Comparison of ENCODE assay signal across 13 mouse cellular contexts in genomic region chr4:104987631-104988030, GRCm38 (mm10).
DNase-seq lines count a peak whose midpoint lies in the region; TF ChIP-seq lines count a peak whose summit lies in the region.
"Had no signal": no experiment of that assay in that cellular context is flagged by ENCODE, and none has a peak within 500 bp of the region (broad histone marks: within the 10 kb centered on the region; RNA-seq: fewer than 3 reads in every experiment).

No protein-coding gene starts in this region.

- no peak overlapping the region for H3K27ac ChIP-seq in kidney, adult 2 months (ENCODE audit: insufficient read depth, low read depth, low read length)
- H3K27ac ChIP-seq: embryonic facial prominence, embryonic 10.5 days; forebrain, embryonic 13.5 days; heart, embryonic 13.5 days; hindbrain, embryonic 12.5 days had no signal

- no peak overlapping the region for H3K4me3 ChIP-seq in kidney, adult 2 months (ENCODE audit: insufficient read depth, low read depth, low read length)
- no peak overlapping the region for H3K4me3 ChIP-seq in myocyte
- H3K4me3 ChIP-seq: embryonic facial prominence, embryonic 10.5 days; forebrain, embryonic 13.5 days; heart, embryonic 13.5 days; hindbrain, embryonic 12.5 days had no signal

- no peak for TF ChIP-seq POLR2A in kidney, adult 2 months (IDR thresholded peaks at IDR 0.05; ENCODE audit: low read depth, low read length)
- TF ChIP-seq POLR2A in myocyte (IDR thresholded peaks at IDR 0.05; ENCODE audit: insufficient read length, low read depth) = no peak

- no peaks in the 10 kb centered on the region for H3K36me3 ChIP-seq in kidney, adult 2 months (ENCODE audit: control insufficient read depth, insufficient read depth, low read length)
- H3K36me3 ChIP-seq in myocyte (ENCODE audit: control insufficient read depth, insufficient read depth) = no peaks in the 10 kb centered on the region
- H3K36me3 ChIP-seq: embryonic facial prominence, embryonic 10.5 days; heart, embryonic 13.5 days; hindbrain, embryonic 12.5 days had no signal

- H3K79me2 ChIP-seq in myocyte (ENCODE audit: control insufficient read depth, insufficient read depth) = no peaks in the 10 kb centered on the region

- WGBS in kidney, adult 2 months = 57% methylated on average over 7 of the region's 7 CpGs

- no peak for TF ChIP-seq CTCF in kidney, adult 2 months (conservative IDR thresholded peaks at IDR 0.05; ENCODE audit: insufficient read depth, insufficient read length, low read depth, low read length)

- peak; percentile 18 for DNase-seq in kidney, adult 2 months
- DNase-seq in kidney, postnatal 4 days = no peak
- peak; percentile 56 for DNase-seq in 3134 (ENCODE audit: extremely low read depth, insufficient read length, low spot score)
- peak; percentile 51 for DNase-seq in NIH3T3 (ENCODE audit: low read depth)
- DNase-seq in layer of hippocampus, postnatal 14 days (ENCODE audit: low spot score in 2 of 2) = no peak
- DNase-seq: forebrain, postnatal 0 days; gastrocnemius, postnatal 14 days; heart, postnatal 36 days had no signal

- H3K4me2 ChIP-seq in myocyte (ENCODE audit: low read depth) = peak overlapping the region; percentile 61
- H3K4me2 ChIP-seq: forebrain, embryonic 13.5 days; heart, embryonic 13.5 days; hindbrain, embryonic 12.5 days had no signal

- H3K27me3 ChIP-seq in kidney, adult 2 months (replicated peaks; ENCODE audit: control insufficient read depth, insufficient read depth, low read length) = no peaks in the 10 kb centered on the region
- no peaks in the 10 kb centered on the region for H3K27me3 ChIP-seq in myocyte (ENCODE audit: control insufficient read depth, insufficient read depth, insufficient read length)
- H3K27me3 ChIP-seq: forebrain, embryonic 13.5 days; heart, embryonic 13.5 days; hindbrain, embryonic 12.5 days had no signal

- H3ac ChIP-seq in myocyte (ENCODE audit: control insufficient read depth, insufficient read length) = no peak overlapping the region

- peaks cover 23% of the 10 kb centered on the region; the same call in 1 of the 2 replicates for H3K4me1 ChIP-seq in kidney, adult 2 months (ENCODE audit: control insufficient read depth, insufficient read depth, low read length)
- H3K4me1 ChIP-seq: embryonic facial prominence, embryonic 10.5 days; heart, embryonic 13.5 days; hindbrain, embryonic 12.5 days had no signal

TF ChIP-seq in myocyte, 11 proteins besides CTCF, POLR2A, EP300 and RAD21:
- no peak for TF ChIP-seq E2F4 (IDR thresholded peaks at IDR 0.05; ENCODE audit: insufficient read depth)
- TF ChIP-seq TCF3 (IDR thresholded peaks at IDR 0.05; ENCODE audit: insufficient read length, low read depth) = no peak
- no peak for TF ChIP-seq MYOD1 (IDR thresholded peaks at IDR 0.05; ENCODE audit: control insufficient read depth in 1 of 3, insufficient read length in 2 of 3, low read depth in 2 of 3)
- no peak for TF ChIP-seq POLR2AphosphoS2 (IDR thresholded peaks at IDR 0.05; ENCODE audit: insufficient read length, low read depth)

Comparison
In these comparisons a context has a peak if more than half of its experiments do, and no peak if none do; other contexts are left out.
1. DNase-seq: peak in kidney, adult 2 months (single experiment), 3134 (single experiment) and NIH3T3 (single experiment); none in kidney, postnatal 4 days (0 of 2) and layer of hippocampus, postnatal 14 days (0 of 2).